Mouse (Mus musculus) adrenal gland, adult 8-10 months (tissue): Measurements from ENCODE around the gene Hdac10. TPM values are rescaled to one million over a fixed set of nuclear protein-coding genes. Genes with fewer than 3 reads are reported as not detected.

Experiments used
- DNase-seq: peaks from one replicate; pipeline ENCODE4 v3.0.0; 2022
- total RNA-seq, 4 experiments: library from RNA; stranded (reverse); gene quantifications; 2 replicates each; pipeline ENCODE4 v1.2.4; 2022

Hdac10 gene
- 10 to 100 TPM; 13.2 to 23.1 (median 18.0) TPM for total RNA-seq

GRCm38 (mm10) chr15:89128382-89129350, at the start of gene Hdac10:
Gene Hdac10, minus strand, starts transcription at chr15:89128700.
- peak; percentile 81 for DNase-seq

GRCm38 (mm10) chr15:89177576-89178259, 49.2 kb upstream of the Hdac10 start:
- no peak for DNase-seq

DNA sequence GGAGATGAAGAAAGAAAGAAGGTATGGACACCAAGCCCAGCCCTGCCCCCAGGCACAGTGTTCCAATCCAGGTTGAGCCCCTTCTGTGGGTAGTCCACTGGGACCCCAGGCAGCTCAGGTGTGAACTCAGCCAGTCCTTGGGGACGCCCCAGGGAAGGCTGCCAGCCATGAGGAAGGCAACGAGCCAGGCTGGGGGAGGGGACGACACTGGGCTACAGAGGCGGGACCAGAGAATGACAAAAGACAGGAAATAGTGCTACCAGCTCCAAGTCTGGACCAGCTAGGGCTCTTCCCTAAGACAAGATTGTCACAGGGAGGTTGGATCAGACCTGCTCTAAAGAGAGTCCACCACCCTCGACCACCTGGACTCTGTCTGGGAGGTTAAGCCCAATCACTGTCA, 48.6 kb upstream of the Hdac10 start:
- peak; percentile 88 for DNase-seq

DNA sequence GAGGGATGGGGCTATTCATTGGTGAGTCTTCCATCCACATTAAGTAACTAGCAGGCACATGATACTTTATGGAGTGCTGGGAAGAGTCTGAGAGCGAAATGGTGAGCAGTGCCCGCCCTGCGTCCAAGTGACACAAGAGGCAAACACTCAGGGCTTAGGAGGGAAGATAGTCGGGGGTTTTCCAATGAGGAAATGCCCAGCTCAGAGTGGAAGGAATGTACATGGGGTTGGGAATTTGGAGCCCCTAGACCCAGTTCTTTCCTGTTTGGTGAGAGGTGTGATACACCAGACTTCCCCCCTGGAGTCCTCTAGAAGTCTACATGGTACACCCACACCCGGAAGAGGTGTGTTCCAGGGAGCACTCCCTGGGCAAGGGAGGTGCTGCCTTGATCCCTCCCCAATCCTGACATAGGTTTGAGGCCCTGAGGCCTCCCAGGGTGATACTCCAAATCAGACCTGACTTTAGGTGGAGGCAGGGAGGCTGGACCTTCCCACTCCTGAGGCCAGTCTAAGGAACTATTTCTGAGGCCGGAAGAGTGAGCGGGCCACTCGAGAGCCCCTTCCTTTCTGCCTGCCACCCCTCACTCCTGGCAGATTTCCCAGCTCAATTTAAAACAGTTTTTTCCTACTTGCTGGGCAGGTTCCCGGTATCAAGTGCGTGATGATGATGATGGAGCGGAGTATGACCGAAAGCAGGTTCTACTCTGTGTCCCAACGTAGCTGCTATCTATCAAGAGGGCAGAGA, 47.1 kb upstream of the Hdac10 start:
- DNase-seq: no peak

DNA sequence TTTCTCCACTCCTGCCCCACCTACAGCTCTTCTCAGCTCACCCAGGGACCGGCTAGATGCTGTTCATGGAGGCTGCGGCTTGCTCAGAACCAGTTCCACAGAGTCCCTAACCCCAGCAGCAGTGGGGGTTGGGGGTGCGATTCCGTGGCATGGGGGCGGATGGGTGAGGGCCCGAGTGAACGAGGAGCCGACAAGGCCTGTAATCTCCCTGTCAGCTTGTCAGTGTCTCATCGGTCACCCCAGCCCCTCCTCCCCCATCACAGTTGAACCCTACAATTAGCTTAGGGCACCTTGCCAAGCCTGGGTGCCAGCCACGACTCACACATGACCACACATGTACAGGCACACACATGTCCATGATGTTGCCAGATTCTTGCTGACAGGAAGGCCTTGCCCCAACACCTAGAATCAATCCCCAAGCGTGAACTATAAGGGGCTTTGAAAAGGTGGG, 46.4 kb upstream of the Hdac10 start:
- DNase-seq: no peak

GRCm38 (mm10) chr15:89173906-89174214, 45.4 kb upstream of the Hdac10 start:
- DNase-seq: no peak

DNA sequence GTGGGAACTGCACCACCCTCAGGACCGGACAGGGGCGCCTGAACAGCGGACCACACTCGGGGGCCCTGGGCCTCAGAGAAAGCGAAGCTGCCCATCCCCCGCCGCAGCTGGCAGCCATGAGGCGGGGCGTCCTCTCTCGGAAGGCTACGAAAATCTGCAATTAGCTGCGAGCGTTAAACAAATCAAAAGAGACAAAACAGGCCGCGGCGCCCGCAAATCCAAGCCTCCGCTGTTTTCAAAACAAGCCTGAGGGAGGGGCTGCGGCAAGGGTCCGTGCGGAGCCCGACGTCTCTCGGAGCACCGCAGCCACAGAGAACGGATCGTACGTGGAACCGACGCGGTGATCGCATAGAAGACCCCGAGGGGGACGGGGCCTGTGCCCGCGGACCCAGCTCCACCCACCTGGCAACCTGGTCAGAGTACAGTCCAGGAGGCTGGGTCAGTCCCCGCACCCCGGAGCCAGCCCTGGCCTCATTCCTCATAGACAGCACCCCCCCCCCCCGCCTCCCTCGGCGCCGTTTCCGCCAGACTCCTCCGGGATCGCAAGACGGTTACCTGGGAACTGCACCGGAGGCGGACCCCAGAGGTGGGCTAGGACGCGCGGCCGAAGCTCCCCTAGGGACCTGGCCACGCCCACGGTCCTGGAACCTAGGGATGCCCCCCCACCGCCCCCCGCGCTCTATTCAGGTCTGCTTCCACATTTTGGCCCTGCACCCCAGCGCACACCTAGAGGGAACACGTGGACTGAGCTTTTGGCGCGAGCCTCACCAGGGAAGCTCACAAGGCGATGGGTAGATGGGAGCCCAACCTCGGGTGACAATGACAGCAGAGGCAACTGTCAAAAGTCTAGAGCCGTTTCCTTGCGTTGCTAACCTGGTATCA, 44.8 kb upstream of the Hdac10 start:
- DNase-seq: no peak

GRCm38 (mm10) chr15:89172276-89172935, 43.9 kb upstream of the Hdac10 start:
- no peak for DNase-seq

DNA sequence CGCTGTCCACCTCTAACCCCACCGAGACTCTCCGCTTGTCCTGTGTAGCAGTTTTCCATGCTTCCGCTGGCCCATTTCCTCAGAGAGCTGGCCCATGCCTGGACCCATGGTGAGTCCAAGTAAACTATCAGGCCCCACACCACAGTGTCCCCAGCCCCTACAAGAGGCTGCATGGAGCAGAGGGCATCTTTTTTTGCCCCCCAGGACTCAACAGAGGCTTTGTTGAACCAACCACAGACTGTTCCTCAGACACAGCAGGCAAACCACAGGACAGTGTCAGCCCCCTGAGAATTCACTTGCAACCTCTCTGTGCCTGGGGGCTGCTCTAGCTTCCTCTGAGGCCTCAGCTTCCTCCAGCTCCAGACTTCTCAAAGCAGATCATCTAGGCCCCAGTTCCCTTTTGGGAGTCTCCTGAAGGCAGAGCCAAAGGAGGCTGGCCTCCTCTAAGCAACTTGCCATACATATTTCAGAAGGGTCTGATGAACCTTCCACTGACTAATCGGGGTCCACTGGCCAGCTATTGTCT, 43.1 kb upstream of the Hdac10 start:
- DNase-seq: no peak

GRCm38 (mm10) chr15:89170102-89170501, 41.6 kb upstream of the Hdac10 start:
- no peak for DNase-seq

GRCm38 (mm10) chr15:89169431-89169830, 40.9 kb upstream of the Hdac10 start:
- DNase-seq: peak; percentile 83

- no peak for DNase-seq
Measured at GRCm38 (mm10) chr15:89168922-89169321, 40.4 kb upstream of the Hdac10 start.

- no peak for DNase-seq
Measured at GRCm38 (mm10) chr15:89165478-89165877, 37.0 kb upstream of the Hdac10 start.

DNA sequence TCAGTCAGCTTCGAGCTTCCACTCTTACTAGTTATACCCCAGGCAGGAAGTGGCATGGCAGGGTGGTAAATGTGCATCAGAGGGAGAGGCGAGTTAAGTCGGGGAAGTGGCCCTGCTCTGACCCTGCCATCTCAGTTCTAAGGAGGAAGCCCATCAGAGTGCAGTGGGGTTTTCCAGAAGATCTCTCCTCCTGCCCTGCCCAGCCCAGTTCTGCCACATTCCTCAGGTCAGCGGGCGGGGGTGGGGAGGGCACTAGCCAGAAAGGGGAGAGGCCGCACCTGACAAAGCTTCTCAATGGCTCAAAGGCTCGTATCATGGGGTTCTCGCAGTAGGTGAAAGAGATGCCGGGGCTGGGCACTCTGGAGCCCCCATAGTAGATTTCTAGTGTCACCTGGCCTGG, 32.9 kb upstream of the Hdac10 start:
- no peak for DNase-seq

DNA sequence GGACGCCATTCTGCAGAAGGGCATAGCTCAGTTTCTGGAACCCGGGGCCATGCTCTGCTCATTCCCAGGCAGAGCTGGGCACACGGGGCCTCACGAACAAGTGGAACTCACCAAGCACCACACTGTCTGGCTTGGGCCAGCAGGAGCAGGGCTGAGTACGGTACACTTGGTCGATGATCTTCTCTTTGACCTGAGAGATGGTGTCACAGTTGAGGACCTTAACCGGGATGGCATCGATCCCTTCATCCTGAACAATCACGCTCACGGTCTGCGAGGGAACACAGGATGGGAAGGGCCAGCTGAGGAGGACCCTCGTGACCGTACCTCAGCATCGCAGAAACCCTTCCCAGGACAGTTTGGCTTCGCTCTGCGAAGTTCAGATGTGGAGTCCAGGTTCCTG, 30.0 kb upstream of the Hdac10 start:
- no peak for DNase-seq

- no peak for DNase-seq
Measured at GRCm38 (mm10) chr15:89157954-89158353, 29.5 kb upstream of the Hdac10 start.

- DNase-seq: no peak
Measured at GRCm38 (mm10) chr15:89152312-89152711, 23.8 kb upstream of the Hdac10 start.

DNA sequence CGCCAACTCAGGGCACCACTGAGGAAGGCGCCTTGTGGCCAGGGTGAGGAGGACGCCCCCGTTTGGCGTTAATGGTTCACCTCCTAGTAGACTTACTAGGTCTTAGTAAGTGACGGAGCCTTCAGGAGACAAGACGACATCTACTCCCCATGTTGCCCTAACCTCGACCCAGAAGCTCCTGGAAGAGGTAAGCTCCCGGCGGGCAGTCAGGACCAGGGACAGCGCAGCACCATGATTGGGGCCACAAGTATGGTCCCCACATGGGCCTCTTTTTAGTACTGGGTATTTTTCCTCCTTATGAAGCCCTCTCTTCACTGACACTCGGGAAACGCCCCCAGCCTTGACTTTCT, 21.5 kb upstream of the Hdac10 start:
- DNase-seq: no peak

GRCm38 (mm10) chr15:89149271-89150040, 21.0 kb upstream of the Hdac10 start, which contains the start of gene Mapk11:
Gene Mapk11, minus strand, starts transcription at chr15:89149628.
- DNase-seq: no peak
